Mouse (Mus musculus): Measurements from ENCODE around the gene C1qtnf4. TPM values are rescaled to one million over a fixed set of nuclear protein-coding genes. Genes with fewer than 3 reads are reported as not detected.

Gene C1qtnf4
- 1 to 10 TPM; 2.6 to 4.9 (median 3.5) TPM for total RNA-seq (2022)

DNA sequence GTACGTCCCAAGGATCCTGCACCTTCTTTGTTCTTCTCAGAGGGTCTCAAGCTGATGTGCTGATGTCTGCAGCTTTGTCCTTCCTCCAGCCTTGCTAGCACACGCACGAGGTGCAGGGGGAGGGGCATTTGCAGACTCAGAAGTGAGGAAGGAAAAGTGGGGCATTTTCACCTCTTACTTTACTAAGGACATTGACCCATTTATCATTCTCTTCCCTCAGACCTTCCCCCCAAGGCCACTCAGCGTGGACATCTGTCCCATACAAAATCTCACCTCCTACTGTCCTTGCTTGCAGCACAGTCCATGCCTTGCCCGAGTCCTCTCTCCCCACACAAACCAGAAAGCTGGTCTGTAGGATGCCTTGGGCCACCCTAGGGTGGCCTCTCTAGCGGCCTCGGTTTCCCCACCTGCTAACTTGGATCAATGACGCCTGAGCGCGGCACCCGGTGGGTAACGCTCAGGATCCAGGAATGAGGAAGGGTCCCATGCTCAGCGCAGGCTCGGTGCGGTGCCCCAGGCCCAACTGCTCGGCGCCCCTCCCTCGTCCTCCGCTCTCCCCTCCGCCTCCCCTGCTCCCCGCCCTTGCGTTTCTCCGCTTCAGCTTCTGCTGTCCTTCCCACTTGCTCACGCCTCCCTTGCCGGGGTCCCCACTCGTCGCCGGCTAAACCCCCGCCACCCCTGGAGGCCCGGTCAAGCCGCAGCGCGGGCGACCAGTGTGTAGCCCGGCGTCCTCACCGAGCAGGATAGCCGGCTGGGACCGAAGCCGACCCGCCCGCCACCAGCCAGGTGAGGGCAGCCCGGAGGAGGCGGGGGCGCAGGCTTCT is at the start of gene C1qtnf4:
C1qtnf4 (plus strand) TSS at position 643 of the 824 bp plus-strand sequence.
- DNase-seq (ENCODE audit: low spot score): no peak

DNA sequence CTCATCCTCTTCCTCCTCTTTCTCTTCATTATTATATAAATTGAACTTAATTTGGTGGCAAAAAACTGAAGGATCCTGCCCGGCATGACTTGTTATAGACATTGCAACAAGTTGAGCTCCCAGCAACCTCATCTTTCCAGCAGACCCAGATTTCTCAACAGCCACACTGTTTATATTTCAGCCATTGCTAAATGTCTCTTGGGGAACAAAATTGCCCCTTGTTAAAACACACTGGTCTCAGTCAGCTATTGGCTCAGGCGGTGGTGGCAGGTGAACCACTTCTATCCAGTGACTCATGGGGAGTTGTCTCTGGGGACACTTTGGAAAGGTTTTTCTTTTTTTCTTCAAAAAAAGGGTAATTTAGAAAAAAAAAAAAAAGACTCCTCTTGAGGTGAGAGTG is 47.0 kb upstream of the C1qtnf4 start:
- DNase-seq (ENCODE audit: low spot score): no peak

DNA sequence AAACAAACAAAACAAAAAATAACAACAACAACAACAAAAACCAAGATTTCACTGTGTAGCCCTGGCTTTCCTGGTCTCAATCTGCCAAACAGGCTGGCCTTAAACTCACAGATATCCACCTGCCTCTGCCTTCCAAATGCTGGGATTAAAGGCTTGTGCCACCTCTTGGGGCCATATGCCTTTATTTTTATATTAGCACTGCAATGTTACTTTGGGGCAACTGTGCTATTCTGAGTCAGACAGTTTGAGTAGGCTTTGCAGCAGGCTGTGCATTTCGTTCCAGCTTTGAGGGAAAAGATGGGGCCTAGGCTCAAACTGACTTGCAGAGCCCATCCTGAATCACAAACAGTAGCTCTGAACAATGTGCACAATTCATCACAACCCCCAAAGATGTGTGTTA is 42.0 kb upstream of the C1qtnf4 start:
- DNase-seq (ENCODE audit: low spot score): no peak

DNA sequence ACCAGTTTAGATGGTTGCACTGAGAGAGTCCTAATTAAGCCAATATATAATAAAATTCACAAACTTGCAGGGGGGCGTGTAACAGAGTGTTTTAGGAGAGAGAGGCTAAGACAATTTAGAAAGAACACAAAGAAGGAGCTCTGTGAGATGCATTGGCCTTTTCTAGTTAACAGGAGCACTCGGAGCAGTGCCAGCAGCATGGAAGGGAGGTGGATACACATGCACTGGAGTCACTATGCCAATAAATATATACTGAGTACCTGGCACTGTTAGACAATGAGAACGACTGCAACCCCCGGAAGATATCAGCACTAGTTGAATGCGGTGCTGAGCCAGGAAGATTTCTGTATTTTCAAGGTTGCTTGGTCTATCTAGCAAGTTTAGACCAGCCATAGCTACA is 41.4 kb upstream of the C1qtnf4 start:
- no peak for DNase-seq (ENCODE audit: low spot score)

DNA sequence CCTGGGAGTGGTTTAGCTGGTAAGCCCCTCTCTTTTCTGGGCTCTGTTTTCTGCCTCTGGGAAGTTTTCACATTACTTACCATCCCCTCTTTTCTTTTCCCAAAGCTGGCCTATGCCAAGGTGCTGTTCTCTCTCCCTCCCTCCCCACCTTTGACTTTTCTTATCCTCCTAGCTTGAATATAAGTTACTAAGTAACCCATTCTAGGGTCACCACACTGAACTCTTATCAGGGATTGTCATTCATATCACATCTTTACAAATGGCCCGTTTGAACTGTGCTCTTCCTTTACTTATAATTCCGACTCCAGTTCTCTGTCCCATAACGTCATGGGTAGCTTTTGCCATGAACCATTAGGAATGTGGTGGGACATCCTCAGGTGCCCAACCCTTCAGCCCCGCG is 40.4 kb upstream of the C1qtnf4 start:
- DNase-seq (ENCODE audit: low spot score): no peak

DNA sequence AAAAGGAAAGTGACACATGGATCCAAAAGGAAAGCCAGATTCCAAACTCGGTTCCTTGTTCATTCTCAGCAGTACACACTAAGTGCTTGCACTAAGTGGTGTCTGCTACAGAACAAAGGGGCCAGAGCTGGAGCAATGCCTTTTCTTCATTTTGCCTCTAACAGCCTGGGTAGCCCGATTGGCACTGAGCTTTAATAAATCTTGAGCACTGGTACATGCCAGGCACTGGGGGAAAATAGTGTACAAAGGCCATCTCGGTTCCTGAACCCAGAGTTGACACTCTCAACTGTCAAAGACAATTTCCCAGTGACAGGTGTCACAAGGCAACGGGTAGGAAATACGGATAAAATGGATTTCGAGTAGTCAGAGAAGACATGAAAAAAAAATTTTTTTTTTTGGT is 39.5 kb upstream of the C1qtnf4 start:
- no peak for DNase-seq (ENCODE audit: low spot score)

DNA sequence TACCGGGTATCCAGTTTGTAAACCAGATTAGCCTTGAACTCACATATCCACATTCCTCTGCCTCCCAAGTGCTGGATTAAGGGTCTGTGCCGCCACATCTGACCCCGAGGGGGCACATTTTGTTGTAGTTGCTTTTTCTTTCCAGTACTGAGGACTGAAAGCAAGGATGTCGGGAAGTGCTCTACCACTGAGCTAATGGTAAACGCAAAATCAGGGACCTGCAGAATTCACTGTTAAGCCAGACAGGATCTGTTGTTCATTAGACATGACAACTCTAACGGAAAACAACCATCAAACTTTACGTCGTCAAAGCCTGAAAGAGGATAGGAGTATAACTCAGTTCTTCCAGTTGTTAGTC is 39.1 kb upstream of the C1qtnf4 start:
- no peak for DNase-seq (ENCODE audit: low spot score)

DNA sequence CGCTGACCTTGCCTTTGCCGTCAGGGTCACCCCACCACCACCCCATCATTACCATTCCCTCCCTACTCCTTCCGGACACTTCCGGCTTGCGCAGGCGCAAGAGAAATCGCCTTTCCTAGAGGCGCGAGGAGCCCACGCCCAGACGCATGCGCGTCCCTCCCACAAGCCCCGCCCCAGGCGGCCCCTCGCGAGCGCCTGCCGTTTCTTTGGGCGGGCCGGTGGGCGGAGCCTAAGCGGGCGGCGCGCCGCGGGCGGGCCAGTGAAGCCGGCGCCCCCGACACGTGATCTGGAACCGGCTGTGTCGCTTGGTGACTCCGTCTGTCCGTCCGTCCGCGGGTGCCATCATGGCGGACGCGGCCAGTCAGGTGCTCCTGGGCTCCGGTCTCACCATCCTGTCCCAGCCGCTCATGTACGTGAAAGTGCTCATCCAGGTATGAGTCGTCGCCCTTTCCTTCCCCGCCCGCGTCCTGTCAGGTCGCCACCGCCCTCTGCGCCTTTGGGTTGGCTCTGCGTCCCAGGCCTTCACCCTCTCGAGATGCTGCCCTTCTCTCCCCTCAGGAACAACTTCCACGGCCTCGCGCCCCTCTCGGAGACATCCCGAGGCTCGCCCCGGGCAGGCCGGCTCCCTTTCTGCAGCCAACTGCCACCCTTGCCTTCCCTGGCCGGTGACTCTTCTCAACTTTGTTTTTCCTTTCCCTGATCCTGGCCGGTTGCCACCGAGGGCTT is 38.5 kb upstream of the C1qtnf4 start, which contains the start of gene Mtch2:
Mtch2 (plus strand) TSS at position 201 of the 726 bp plus-strand sequence.
- DNase-seq (ENCODE audit: low spot score): peak; percentile 97

DNA sequence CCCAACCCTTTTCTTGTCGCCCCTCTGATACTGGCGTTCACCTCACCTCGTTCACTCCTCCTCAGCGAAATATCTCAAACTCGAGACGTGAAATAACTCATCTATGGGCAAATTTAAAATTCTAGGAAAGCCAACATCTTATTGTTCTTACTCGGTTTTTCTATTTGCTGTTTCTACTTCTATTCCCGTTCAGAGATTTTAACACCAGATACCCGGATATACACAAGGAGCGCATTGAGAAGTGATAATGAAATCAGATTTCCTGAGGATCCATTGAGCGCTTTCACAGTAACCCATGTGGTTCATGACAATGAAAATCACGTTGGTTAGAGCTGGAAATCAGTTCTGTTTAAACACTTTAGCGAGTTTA is 38.0 kb upstream of the C1qtnf4 start:
- no peak for DNase-seq (ENCODE audit: low spot score)

DNA sequence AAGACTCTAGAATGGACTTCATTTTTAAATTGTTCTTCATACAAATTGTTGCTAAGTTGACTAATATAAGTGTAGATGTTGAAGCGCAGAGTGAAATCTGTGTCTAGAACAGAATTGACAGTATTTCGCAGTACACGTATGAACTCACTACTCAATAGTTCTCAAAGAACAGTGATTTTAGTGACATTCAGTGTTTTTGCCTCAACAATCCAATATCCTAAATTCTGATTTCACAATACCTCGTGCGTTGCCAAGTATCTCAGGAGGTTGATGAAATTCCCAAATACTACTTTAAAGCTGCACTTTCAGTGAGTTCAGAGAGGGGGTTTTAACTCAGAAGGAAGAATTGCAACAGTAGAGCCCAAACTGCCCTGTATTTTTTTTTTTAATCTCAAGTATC is 37.3 kb upstream of the C1qtnf4 start:
- no peak for DNase-seq (ENCODE audit: low spot score)

DNA sequence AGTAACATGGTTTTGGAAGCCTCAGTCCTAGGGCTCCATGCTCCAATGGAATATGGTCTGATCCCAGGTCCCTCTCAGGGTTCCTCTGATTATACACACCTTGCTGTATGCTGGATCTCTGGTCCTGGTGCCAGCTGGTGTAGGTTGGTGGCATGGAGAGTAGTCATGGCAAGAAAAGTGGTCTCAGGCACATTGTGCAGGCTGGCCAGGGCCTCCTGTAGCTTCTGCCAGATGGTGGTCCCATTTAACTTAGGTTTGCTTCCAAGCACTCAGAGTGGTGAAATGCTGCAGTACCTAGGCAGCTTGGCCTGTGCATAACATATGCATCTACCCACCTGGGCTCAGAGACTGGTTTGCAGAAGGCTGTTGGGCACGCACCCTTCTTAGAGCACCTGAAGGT is 35.3 kb upstream of the C1qtnf4 start:
- DNase-seq (ENCODE audit: low spot score): no peak

DNA sequence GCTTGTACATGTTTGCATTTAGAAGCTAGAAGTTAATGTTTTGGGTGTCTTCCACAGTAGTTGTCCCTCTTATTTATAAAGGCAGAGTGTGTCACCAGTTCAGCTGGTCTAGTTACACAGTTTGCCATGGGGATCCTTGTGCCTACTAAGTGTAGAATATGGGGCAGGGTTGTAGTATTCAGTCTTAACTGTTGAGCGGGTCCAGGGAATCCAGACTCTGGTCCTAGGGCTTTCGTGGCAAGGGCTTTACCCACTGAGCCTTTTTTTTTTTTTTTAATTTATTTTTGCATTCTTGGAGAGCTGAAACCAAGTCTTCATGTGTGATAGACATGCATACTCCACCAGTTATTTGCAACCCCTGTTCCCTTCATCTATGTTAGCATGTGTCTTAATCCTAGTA is 24.2 kb upstream of the C1qtnf4 start:
- no peak for DNase-seq (ENCODE audit: low spot score)

DNA sequence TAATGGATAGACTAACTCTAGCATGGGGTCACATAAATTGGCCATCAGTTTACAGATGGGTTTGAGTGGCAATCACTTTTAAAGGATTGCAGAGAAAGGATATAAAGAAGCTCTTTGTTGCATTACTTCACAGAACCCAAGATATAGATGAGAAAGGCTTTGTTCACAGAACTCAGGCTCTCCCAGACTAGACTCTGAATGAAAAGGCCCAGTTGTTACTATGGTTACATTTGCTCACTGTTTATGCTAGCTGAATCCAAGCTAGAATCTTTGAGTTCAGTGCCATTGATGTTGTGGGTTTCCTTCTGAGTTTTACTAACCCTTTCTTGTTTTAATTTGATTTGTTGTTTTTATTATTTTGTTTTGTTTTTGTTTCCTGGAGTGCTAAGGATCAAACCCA is 21.5 kb upstream of the C1qtnf4 start:
- no peak for DNase-seq (ENCODE audit: low spot score)

DNA sequence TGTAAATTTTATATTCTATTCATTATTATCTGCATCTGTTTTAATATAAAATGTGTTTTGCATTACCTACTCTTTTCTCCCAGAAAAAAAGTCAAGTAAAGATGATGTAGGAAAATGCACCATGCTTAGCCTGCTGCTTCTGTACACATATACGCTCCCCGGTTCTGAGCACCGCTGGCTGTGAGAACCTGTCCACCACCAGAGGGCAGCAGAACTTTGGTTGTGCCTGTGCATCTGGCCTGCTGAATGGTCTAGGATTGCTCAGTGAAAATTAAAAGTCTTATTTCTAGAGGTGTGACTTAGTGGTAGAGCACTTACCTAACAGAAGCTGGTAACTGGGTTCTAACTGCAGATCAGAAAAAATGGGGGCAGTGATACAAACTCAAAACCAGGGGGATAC is 19.1 kb upstream of the C1qtnf4 start:
- DNase-seq (ENCODE audit: low spot score): peak; percentile 85

DNA sequence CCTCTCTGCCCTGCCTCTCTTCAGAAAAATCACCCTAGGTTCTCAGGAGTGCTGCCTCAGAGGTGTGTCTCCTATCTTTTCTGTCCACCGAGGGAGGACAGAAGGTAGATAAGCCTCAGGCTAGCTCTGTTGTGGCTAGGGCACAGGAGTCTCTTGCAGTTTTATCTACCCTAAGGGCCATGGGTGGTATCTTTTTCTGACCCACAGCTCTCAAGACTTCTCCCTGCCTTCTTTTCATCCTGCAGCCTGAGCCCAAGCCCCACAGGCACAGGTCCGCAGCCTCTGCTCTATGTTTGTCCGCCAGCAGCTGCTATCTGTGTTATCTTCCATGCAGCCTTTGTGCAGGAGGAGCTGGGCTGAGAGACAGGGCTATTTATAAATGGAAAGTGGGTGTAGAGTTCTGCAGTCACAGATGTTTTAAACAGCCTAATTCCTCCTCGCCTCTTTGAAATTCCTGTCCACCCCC is 15.5 kb upstream of the C1qtnf4 start:
- DNase-seq (ENCODE audit: low spot score): no peak

DNA sequence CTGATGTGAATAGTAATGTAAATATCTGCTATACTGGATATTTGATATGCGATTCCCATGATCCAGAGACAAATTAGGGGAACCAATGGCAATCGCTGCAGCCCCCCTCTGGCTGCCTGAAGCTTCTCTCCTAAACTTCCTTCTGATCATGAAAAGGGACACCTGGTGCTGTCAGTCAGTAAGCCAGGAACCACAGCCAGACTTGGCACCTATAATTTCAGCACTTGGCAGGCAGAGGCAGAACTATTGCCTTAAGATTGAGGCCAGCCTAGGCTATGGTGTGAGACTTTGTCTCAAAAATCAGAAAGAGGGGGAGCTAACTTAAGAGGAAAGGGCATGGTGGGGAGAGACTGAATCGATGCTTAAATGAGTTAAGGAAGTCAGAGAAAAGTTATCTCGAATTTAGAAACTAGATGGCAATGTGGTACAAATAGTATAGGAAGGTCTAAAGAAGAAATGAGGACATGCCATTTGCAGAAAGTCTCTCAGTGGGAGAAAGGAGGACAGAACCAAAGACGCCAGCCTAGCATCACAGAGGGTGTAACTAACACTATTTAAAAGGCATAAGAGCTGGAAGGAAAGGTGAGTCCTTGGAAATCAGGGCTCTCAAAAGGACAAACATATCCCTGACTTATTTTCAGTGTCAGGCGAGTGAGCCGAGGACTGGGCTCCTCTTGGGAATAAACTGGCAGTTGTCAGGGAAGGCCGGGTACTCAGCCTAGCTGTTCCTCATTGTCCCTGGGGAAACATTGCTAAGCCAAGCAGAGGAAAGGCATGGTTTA is 14.3 kb upstream of the C1qtnf4 start:
- DNase-seq (ENCODE audit: low spot score): no peak

DNA sequence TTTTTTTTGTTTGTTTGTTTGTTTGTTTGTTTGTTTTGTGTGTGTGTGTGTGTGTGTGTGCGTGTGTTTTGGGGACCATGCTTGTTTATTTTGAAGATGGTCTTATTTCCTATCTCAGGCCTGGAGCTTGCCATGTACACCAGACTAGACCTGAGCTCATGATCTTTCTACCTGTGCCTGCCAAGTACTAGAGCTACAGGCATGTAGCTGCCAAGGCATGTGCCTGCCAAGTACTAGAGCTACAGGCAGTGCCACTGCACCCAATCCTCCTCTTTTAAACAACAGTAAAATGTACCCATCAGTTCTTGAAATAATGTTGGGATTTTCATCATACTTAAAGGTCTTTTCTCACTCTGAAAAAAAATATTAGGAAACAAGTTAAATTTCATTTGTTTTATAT is 11.6 kb upstream of the C1qtnf4 start:
- no peak for DNase-seq (ENCODE audit: low spot score)

DNA sequence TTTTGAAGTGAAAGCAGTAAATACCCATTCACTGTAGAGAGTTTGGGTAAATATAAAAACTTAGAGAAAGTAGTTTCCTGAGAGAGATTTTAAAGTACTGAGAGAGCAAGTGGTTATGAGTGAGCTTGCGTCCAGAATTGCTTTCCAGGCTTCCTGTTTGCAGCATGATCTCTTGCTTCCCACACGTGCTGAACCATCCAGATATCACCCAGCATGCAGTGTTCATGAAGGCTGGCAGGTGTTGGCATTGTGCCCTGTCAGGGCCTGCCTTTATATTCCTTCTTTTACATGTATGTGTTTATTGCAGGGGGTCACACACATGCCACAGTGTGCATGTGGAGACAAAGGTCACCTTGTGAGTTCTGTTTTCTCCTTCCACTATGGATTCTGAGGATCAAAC is 10.4 kb upstream of the C1qtnf4 start:
- DNase-seq (ENCODE audit: low spot score): no peak

DNA sequence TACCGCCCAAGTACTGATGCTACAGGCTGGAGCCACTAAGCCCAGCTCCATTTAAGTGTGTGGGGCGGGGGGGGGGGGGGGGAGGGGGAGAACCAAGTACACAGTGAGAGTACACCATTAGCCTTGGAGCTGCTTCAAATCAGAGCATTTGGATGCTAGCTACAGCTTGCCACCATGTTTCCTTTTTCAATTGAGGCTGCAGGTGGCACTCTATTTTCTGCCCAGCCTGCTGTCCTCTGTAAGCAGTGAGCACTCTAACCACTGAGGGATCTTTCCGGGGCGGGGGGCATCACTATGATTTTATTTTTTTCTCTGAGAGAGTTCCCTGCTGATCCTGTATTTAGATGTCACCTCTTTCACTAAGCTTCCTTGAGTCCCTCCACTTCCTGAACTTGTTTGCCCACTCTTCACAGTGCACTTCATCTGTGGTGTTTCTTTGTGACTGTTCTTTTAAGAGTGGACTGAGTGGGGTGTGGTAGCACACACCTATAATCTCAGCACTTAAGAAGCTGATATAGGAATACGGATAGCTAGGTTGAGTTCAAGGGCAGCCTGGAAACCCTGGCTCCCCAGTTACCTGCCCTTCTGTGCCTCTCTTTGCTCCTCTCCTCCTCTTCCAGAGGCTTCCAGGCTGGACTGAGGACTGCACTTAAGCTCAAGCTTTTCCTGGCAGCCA is 7.9 kb upstream of the C1qtnf4 start:
- no peak for DNase-seq (ENCODE audit: low spot score)

DNA sequence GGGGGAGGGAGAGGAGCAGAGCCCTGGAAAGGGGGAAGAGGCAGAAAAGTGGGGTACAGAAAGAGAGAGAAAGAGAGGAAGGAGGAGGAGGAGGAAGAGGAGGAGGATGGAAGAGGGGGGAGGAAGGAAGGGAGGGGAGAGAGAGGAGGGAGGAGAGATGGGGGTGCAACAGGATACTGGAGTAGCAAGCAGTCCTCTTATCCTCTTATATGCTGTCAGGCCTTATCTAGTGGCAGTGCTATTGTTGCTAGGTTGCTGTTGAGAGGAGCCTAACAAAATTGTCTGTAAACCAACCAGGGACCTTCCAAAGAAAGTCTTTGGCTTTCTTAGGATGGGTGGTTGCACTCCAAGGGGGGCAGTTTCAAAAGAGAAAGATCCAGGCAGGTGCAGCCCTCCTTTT is 6.2 kb upstream of the C1qtnf4 start:
- no peak for DNase-seq (ENCODE audit: low spot score)

DNA sequence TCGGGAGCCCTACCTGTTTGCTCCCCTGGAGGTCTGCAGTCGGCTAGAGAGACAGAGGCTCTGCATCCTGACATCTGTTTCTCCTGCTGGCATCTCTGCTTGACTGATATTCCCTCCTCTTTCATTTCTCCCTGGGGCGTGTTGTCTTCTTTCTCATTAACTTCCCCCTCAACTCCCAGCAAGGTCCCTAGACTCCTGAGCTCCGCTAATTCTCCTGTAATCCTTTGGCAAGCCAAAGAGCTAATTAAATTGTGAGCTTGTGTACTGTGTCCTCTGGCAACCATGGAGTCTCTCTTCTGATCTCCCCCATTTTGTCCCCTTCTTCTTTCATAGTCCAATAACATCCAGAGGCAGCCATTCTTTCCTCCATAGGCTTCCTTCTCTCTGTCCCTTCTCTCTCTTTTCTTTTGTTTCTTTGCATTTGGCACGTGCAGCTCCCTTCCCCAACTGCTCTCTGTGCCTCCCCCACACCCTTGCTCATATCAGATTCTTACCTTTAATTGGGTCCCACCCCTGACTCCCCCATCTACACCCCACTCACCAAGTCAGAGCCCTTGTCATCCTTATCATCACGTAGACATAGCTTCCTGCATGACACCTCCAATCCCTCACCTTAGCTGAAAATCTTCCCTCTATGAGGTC is 5.4 kb upstream of the C1qtnf4 start:
- no peak for DNase-seq (ENCODE audit: low spot score)

All from heart, adult 8-10 months (tissue).